Mouse (Mus musculus) heart, postnatal 0 days (tissue): ENCODE results near the gene Plcb1. TPM values are rescaled to one million over a fixed set of nuclear protein-coding genes. Genes with fewer than 3 reads are reported as not detected.

Experiments used
- ATAC-seq: fragments of 200-750 bp; cut with Nextera tagmentation; 2 replicates; pipeline ENCODE4 v1.8.0; 2017; ENCODE audit warnings: low read depth, moderate number of reproducible peaks, moderate library complexity; ENCODE audit not compliant: insufficient read depth
- DNase-seq: peaks from one replicate; pipeline ENCODE4 v3.0.0-alpha.2; 2016; ENCODE audit warnings: low spot score
- H3K27ac ChIP-seq: fragments of 300-500 bp; sonication (generic); 2 replicates; pipeline ENCODE4 v1.5.1; 2014; ENCODE audit warnings: low read depth, mild to moderate bottlenecking
- H3K27me3 ChIP-seq: fragments of 300-500 bp; sonication (generic); 2 replicates; pipeline ENCODE4 v1.6.1; 2014; ENCODE audit warnings: low read length, mixed read lengths; ENCODE audit not compliant: control insufficient read depth, insufficient read depth
- H3K36me3 ChIP-seq: fragments of 300-500 bp; sonication (generic); replicated peaks from 2 replicates; pipeline ENCODE4 v1.6.1; 2014; ENCODE audit warnings: low read length, mixed read lengths; ENCODE audit not compliant: control insufficient read depth, insufficient read depth
- H3K4me1 ChIP-seq: fragments of 300-500 bp; sonication (generic); 2 replicates; pipeline ENCODE4 v1.6.1; 2014; ENCODE audit warnings: antibody characterized with exemption; ENCODE audit not compliant: control insufficient read depth, insufficient read depth
- H3K4me2 ChIP-seq: fragments of 300-500 bp; sonication (generic); 2 replicates; pipeline ENCODE4 v1.6.1; 2014; ENCODE audit warnings: low read depth, mild to moderate bottlenecking, low read length, moderate library complexity
- H3K4me3 ChIP-seq: fragments of 300-500 bp; sonication (generic); 2 replicates; pipeline ENCODE4 v1.5.1; 2014; ENCODE audit warnings: low read depth, low read length
- H3K9ac ChIP-seq: fragments of 300-500 bp; sonication (generic); replicated peaks from 2 replicates; pipeline ENCODE4 v1.6.1; 2014; ENCODE audit warnings: low read depth, low read length, mixed read lengths
- H3K9me3 ChIP-seq: fragments of 300-500 bp; sonication (generic); replicated peaks from 2 replicates; pipeline ENCODE4 v1.6.1; 2016; ENCODE audit warnings: low read length; ENCODE audit not compliant: control insufficient read depth
- CTCF ChIP-seq: IDR thresholded peaks from 2 replicates; pipeline ENCODE4 v1.5.1; 2016; ENCODE audit warnings: antibody characterized with exemption, control low read depth, low read depth
- EP300 ChIP-seq: IDR thresholded peaks from 2 replicates; pipeline ENCODE4 v1.6.1; 2016; ENCODE audit warnings: antibody characterized with exemption, low read depth
- WGBS: fragments of 180-500 bp; shearing (Covaris S2); extraction: QIAGEN DNeasy Blood & Tissue Kit; methylation state at CpG from one replicate; pipeline ENCODE4 v1.1.7; 2014; 5-methylcytosine and 5-hydroxymethylcytosine counted together
- polyA plus RNA-seq: library from polyadenylated mRNA; unstranded; fragments of >200 nt; fragmentation: Nextera tagmentation; extraction: Ambion mirVana; gene quantifications from 2 replicates; pipeline ENCODE4 v1.2.1, GENCODE M21; 2015
- total RNA-seq: library from RNA; depleted of rRNA; stranded (reverse); fragments of >200 nt; gene quantifications from 2 replicates; pipeline ENCODE4 v1.2.3, GENCODE M21; 2014; ENCODE audit warnings: low replicate concordance

Gene Plcb1
- total and polyA plus RNA-seq, 2 experiments from 2014 or later, result 3.4 to 3.5 TPM

GRCm38 (mm10) chr2:135073014-135073413 lies 287.1 kb downstream of the Plcb1 start:
- Histone ChIP-seq H3K9me3 (no peaks in the 10 kb centered on the region), H3K4me3 (no peak overlapping the region), H3K9ac (no peak overlapping the region), H3K27me3 (no peaks in the 10 kb centered on the region), H3K36me3 (no peaks in the 10 kb centered on the region), H3K4me2 (no peak overlapping the region), H3K4me1 (no peaks in the 10 kb centered on the region), H3K27ac (no peak overlapping the region)
- ATAC-seq (no peak), DNase-seq (no peak)
- 76% methylated on average over 5 of the region's 5 CpGs for WGBS
- TF ChIP-seq CTCF (no peak), EP300 (no peak)

- Histone ChIP-seq H3K4me1 (no peaks in the 10 kb centered on the region), H3K27me3 (no peaks in the 10 kb centered on the region), H3K9ac (no peak overlapping the region), H3K36me3 (no peaks in the 10 kb centered on the region), H3K27ac (no peak overlapping the region), H3K4me3 (no peak overlapping the region), H3K4me2 (no peak overlapping the region), H3K9me3 (no peaks in the 10 kb centered on the region)
- ATAC-seq (no peak), DNase-seq (no peak)
- WGBS, result 74% methylated on average over 1 of the region's 1 CpGs
- TF ChIP-seq CTCF, result no peak
- TF ChIP-seq EP300, result no peak
Observed at GRCm38 (mm10) chr2:135075375-135075774, 289.5 kb downstream of the Plcb1 start.

- TF ChIP-seq EP300 (no peak), CTCF (no peak)
- H3K27ac ChIP-seq, result no peak overlapping the region
- H3K9me3 ChIP-seq, result no peaks in the 10 kb centered on the region
- whole genome bisulfite sequencing, result 62% methylated on average over 5 of the region's 5 CpGs
- H3K4me2 ChIP-seq, result no peak overlapping the region
- no peak overlapping the region for H3K9ac ChIP-seq
- no peaks in the 10 kb centered on the region for H3K4me1 ChIP-seq
- DNase-seq (no peak), ATAC-seq (no peak)
- H3K36me3 ChIP-seq, result no peaks in the 10 kb centered on the region
- H3K4me3 ChIP-seq, result no peak overlapping the region
- no peaks in the 10 kb centered on the region for H3K27me3 ChIP-seq
Observed at GRCm38 (mm10) chr2:135092588-135093162, 306.8 kb downstream of the Plcb1 start.

- Histone ChIP-seq H3K27me3 (no peaks in the 10 kb centered on the region), H3K27ac (no peak overlapping the region), H3K36me3 (no peaks in the 10 kb centered on the region), H3K4me2 (no peak overlapping the region), H3K9ac (no peak overlapping the region), H3K4me1 (no peaks in the 10 kb centered on the region), H3K4me3 (no peak overlapping the region), H3K9me3 (no peaks in the 10 kb centered on the region)
- ATAC-seq (no peak), DNase-seq (no peak)
- TF ChIP-seq CTCF (no peak), EP300 (no peak)
- WGBS, result 85% methylated on average over 4 of the region's 4 CpGs
Observed at GRCm38 (mm10) chr2:135101292-135101691, 315.4 kb downstream of the Plcb1 start.

GRCm38 (mm10) chr2:135101943-135102342 lies 316.1 kb downstream of the Plcb1 start:
- H3K4me1 ChIP-seq, result no peaks in the 10 kb centered on the region
- no peaks in the 10 kb centered on the region for H3K36me3 ChIP-seq
- no peak overlapping the region for H3K27ac ChIP-seq
- WGBS, result 85% methylated on average over 1 of the region's 1 CpGs
- TF ChIP-seq EP300 (no peak), CTCF (no peak)
- H3K9me3 ChIP-seq, result no peaks in the 10 kb centered on the region
- H3K9ac ChIP-seq, result no peak overlapping the region
- H3K27me3 ChIP-seq, result no peaks in the 10 kb centered on the region
- no peak overlapping the region for H3K4me3 ChIP-seq
- no peak overlapping the region for H3K4me2 ChIP-seq
- DNase-seq (no peak), ATAC-seq (no peak)

- Histone ChIP-seq H3K4me1 (no peaks in the 10 kb centered on the region), H3K9ac (no peak overlapping the region), H3K4me3 (no peak overlapping the region), H3K9me3 (no peaks in the 10 kb centered on the region), H3K27ac (no peak overlapping the region), H3K4me2 (no peak overlapping the region), H3K27me3 (no peaks in the 10 kb centered on the region), H3K36me3 (no peaks in the 10 kb centered on the region)
- ATAC-seq, result no peak
- TF ChIP-seq EP300 (no peak), CTCF (no peak)
- WGBS, result 92% methylated on average over 4 of the region's 4 CpGs
- DNase-seq, result no peak
Observed at GRCm38 (mm10) chr2:135106649-135107048, 320.8 kb downstream of the Plcb1 start.
